Mouse (Mus musculus): ENCODE data around the gene Shld2. TPM values are rescaled to one million over a fixed set of nuclear protein-coding genes. Genes with fewer than 3 reads are reported as not detected.

The Shld2 gene
- polyA plus RNA-seq (2012; fragmentation: generic; extraction: Trizol), result 2.7 TPM
- long read RNA-seq, experiment 1, partial matches to known transcripts, result 0 of 8 reads
- long read RNA-seq, experiment 1, other reads (novel, unspliced or antisense), result 8 of 8 reads
- long read RNA-seq, experiment 2, partial matches to known transcripts, result 5 of 31 reads
- long read RNA-seq, experiment 2, other reads (novel, unspliced or antisense), result 21 of 31 reads

DNA sequence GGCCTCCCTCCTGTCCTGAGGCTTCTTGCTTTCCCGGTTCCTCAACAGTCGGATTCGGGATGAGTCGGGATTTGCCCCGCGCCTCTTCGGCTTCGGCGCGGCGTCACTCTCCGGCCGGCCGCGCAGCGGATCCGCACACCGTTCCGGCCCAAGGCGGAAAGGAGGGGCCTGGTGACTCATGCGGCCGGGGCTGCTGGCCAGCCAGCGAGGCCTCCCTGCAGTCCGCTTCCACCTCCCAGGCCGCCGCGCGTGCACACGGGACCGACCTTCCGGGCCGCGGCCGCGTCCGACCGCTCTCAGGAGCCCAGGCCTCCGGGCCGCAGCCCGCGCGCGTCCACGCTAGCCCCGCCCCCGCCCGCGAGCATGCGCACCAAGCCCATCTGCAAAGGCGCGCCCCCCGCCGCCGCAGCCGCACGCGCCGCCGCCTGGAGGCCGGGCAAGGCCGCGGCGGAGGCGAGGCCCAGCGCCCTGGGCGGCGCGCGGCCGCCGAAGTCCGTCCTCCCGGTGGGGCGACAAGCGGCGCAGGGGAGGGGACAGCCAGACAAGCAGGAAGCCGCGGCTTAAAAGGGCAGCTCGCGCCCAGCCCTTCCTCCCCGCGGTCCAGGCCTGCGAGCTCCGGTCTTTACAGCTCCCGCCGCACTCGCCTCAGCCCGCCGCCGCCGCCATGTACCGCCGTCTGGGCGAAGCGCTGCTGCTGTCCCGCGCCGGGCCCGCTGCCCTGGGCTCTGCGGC is at the start of gene Shld2, which contains the start of gene Glud1:
Shld2 (minus strand) TSS at position 260 of the 732 bp plus-strand sequence.
Glud1 (plus strand) TSS at position 494 of the 732 bp plus-strand sequence.
- H3ac ChIP-seq (ENCODE audit: control insufficient read depth, insufficient read length, low read depth), result peak within 1 kb of the TSS; percentile 83

DNA sequence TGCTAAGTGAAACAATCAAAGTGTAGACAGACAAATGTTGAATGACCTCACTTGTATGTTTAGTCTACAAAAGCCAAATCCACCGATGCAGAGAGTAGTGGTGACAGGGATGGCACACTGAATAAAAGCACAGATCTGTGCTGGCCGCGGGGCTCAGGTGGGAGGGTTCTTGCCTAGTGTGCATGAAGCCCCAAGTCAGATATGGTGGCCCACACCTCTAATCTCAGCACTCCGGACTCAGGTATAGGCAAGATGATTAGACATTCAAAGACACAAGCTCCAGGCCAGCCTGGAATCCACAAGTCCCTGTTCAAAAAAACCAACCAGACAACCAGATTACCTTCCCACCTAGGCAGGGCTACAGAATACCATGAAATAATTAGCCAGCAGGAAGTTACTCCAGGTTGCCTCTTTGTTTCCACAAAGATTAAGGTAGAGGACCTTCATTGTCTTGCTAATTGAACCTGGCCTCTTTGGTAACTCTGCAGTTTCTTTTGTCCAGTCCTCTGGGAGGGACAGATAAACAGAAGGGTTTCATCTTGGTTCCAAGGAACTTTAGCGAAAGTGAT is 49.5 kb upstream of the Shld2 start:
- H3K27me3 ChIP-seq (ENCODE audit: control insufficient read depth, insufficient read depth, insufficient read length), result no peaks in the 10 kb centered on the region
- H3K79me3 ChIP-seq (ENCODE audit: low read depth), result no peaks in the 10 kb centered on the region
- no peaks in the 10 kb centered on the region for H3K36me3 ChIP-seq (ENCODE audit: control insufficient read depth, insufficient read depth)
- TF ChIP-seq MAX (IDR thresholded peaks at IDR 0.05) (no peak), CEBPB (IDR thresholded peaks at IDR 0.05; ENCODE audit: low read depth) (no peak)
- no peak overlapping the region for H3ac ChIP-seq (ENCODE audit: control insufficient read depth, insufficient read length, low read depth)
- H3K79me2 ChIP-seq (ENCODE audit: control insufficient read depth, insufficient read depth), result no peaks in the 10 kb centered on the region
- H3K4me3 ChIP-seq (ENCODE audit: insufficient read depth, poor library complexity, severe bottlenecking), result no peak overlapping the region

More for the DNA sequence above, at the start of gene Shld2, which contains the start of gene Glud1:
- Histone ChIP-seq H3K79me3 (ENCODE audit: low read depth) (peaks cover 42% of the 10 kb centered on the region), H3K36me3 (ENCODE audit: control insufficient read depth, insufficient read depth) (peaks cover 13% of the 10 kb centered on the region), H3K27me3 (ENCODE audit: control insufficient read depth, insufficient read depth, insufficient read length) (no peaks in the 10 kb centered on the region), H3K4me3 (ENCODE audit: insufficient read depth, poor library complexity, severe bottlenecking) (peak within 1 kb of the TSS; percentile 64), H3K79me2 (ENCODE audit: control insufficient read depth, insufficient read depth) (peaks cover 51% of the 10 kb centered on the region)
- TF ChIP-seq FOSL1 (IDR thresholded peaks at IDR 0.05; ENCODE audit: insufficient read depth, low read length, poor library complexity, severe bottlenecking) (no peak), MAX (IDR thresholded peaks at IDR 0.05) (peak; percentile 83)

- no peaks in the 10 kb centered on the region for H3K36me3 ChIP-seq (ENCODE audit: control insufficient read depth, insufficient read depth)
- no peaks in the 10 kb centered on the region for H3K79me2 ChIP-seq (ENCODE audit: control insufficient read depth, insufficient read depth)
- H3K79me3 ChIP-seq (ENCODE audit: low read depth), result no peaks in the 10 kb centered on the region
- no peak overlapping the region for H3ac ChIP-seq (ENCODE audit: control insufficient read depth, insufficient read length, low read depth)
- no peak overlapping the region for H3K4me3 ChIP-seq (ENCODE audit: insufficient read depth, poor library complexity, severe bottlenecking)
- no peaks in the 10 kb centered on the region for H3K27me3 ChIP-seq (ENCODE audit: control insufficient read depth, insufficient read depth, insufficient read length)
- TF ChIP-seq MAX (IDR thresholded peaks at IDR 0.05), result no peak
- TF ChIP-seq MYOD1 (IDR thresholded peaks at IDR 0.05; ENCODE audit: control insufficient read depth, insufficient read length, low read depth), result no peak
- TF ChIP-seq CEBPB (IDR thresholded peaks at IDR 0.05; ENCODE audit: low read depth), result no peak
- no peak for TF ChIP-seq MYOG (IDR thresholded peaks at IDR 0.05; ENCODE audit: control insufficient read depth, extremely low read depth, insufficient read length)
- no peak for TF ChIP-seq FOSL1 (IDR thresholded peaks at IDR 0.05; ENCODE audit: insufficient read depth, low read length, poor library complexity, severe bottlenecking)
- TF ChIP-seq USF1 (IDR thresholded peaks at IDR 0.05; ENCODE audit: low read depth), result no peak
- TF ChIP-seq CTCF (IDR thresholded peaks at IDR 0.05; ENCODE audit: control insufficient read depth, insufficient read depth, insufficient read length), result no peak
These were observed 47.6 kb upstream of the Shld2 start for GRCm38 (mm10) chr14:34357671-34358455.

- H3K4me3 ChIP-seq (ENCODE audit: insufficient read depth, poor library complexity, severe bottlenecking), result no peak within 1 kb of the TSS
- TF ChIP-seq MYOG (IDR thresholded peaks at IDR 0.05; ENCODE audit: control insufficient read depth, extremely low read depth, insufficient read length) (no peak), MAX (IDR thresholded peaks at IDR 0.05) (no peak), MYOD1 (IDR thresholded peaks at IDR 0.05; ENCODE audit: control insufficient read depth, insufficient read length, low read depth) (no peak), USF1 (IDR thresholded peaks at IDR 0.05; ENCODE audit: low read depth) (no peak), CTCF (IDR thresholded peaks at IDR 0.05; ENCODE audit: control insufficient read depth, insufficient read depth, insufficient read length) (no peak), CEBPB (IDR thresholded peaks at IDR 0.05; ENCODE audit: low read depth) (no peak), FOSL1 (IDR thresholded peaks at IDR 0.05; ENCODE audit: insufficient read depth, low read length, poor library complexity, severe bottlenecking) (no peak)
- no peaks in the 10 kb centered on the region for H3K79me2 ChIP-seq (ENCODE audit: control insufficient read depth, insufficient read depth)
- no peaks in the 10 kb centered on the region for H3K79me3 ChIP-seq (ENCODE audit: low read depth)
- no peaks in the 10 kb centered on the region for H3K27me3 ChIP-seq (ENCODE audit: control insufficient read depth, insufficient read depth, insufficient read length)
- no peaks in the 10 kb centered on the region for H3K36me3 ChIP-seq (ENCODE audit: control insufficient read depth, insufficient read depth)
- no peak within 1 kb of the TSS for H3ac ChIP-seq (ENCODE audit: control insufficient read depth, insufficient read length, low read depth)
These were observed 45.0 kb upstream of the Shld2 start, which contains the start of gene Fam25c for GRCm38 (mm10) chr14:34355301-34355700. Fam25c (minus strand) TSS chr14:34355433.

DNA sequence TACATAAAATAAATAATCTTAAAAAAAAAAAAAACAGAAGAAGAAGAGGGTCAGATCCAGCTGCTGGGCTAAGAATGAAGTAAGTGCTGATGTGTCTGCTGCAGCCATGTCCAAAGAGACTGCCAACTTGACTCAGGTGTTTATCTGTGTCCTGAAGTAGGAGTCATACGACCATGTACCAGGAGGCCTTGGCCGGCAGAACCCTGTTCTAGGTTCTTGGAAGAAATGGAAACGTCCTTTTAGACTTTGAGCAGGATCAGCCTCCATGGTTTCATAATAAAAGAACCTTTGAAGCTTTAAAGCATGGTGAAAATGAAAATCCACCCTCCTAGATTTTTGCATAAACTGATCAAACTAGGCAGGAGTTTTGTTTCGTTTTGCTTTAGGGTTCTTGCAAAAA is 44.2 kb upstream of the Shld2 start:
- Histone ChIP-seq H3K79me3 (ENCODE audit: low read depth) (no peaks in the 10 kb centered on the region), H3K79me2 (ENCODE audit: control insufficient read depth, insufficient read depth) (no peaks in the 10 kb centered on the region), H3K27me3 (ENCODE audit: control insufficient read depth, insufficient read depth, insufficient read length) (no peaks in the 10 kb centered on the region), H3ac (ENCODE audit: control insufficient read depth, insufficient read length, low read depth) (no peak overlapping the region), H3K36me3 (ENCODE audit: control insufficient read depth, insufficient read depth) (no peaks in the 10 kb centered on the region), H3K4me3 (ENCODE audit: insufficient read depth, poor library complexity, severe bottlenecking) (no peak overlapping the region)
- TF ChIP-seq MYOG (IDR thresholded peaks at IDR 0.05; ENCODE audit: control insufficient read depth, extremely low read depth, insufficient read length) (no peak), MAX (IDR thresholded peaks at IDR 0.05) (no peak), CTCF (IDR thresholded peaks at IDR 0.05; ENCODE audit: control insufficient read depth, insufficient read depth, insufficient read length) (no peak), FOSL1 (IDR thresholded peaks at IDR 0.05; ENCODE audit: insufficient read depth, low read length, poor library complexity, severe bottlenecking) (no peak), MYOD1 (IDR thresholded peaks at IDR 0.05; ENCODE audit: control insufficient read depth, insufficient read length, low read depth) (no peak), CEBPB (IDR thresholded peaks at IDR 0.05; ENCODE audit: low read depth) (no peak), USF1 (IDR thresholded peaks at IDR 0.05; ENCODE audit: low read depth) (no peak)
